22 mouse cellular contexts compared by ENCODE assay signal in the genomic region with DNA sequence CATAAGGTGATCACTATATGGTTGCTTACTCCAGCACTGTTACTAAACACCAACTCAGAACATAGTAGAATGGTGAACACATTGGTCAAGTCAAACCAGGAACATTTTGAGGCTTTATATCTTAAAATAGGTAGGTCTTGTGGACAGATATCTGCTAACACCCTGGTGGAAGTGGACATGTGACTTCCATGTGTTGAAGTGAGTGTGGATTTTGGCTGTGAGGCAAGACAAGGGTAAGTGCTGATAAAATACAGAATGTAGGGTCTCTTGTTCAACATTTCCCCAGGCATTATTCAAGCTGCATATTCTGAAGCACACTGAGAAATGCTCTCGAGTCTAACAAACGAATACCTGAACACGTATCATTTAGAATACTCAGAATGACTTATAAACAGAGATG.
DNase-seq lines count a peak whose midpoint lies in the region; ATAC-seq lines count a peak whose summit lies in the region.
"Had no signal": no experiment of that assay in that cellular context is flagged by ENCODE, and none has a peak within 500 bp of the region (broad histone marks: within the 10 kb centered on the region; RNA-seq: fewer than 3 reads in every experiment).

No protein-coding gene starts in this region.

- no peak overlapping the region for H3K4me2 ChIP-seq in heart, embryonic 12.5 days
- H3K4me2 ChIP-seq: forebrain, embryonic 13.5 days; hindbrain, embryonic 13.5 days had no signal

- H3K36me3 ChIP-seq in heart, embryonic 12.5 days: no peaks in the 10 kb centered on the region
- H3K36me3 ChIP-seq: embryonic facial prominence, embryonic 10.5 days; G1E; hindbrain, embryonic 13.5 days had no signal

- no peaks in the 10 kb centered on the region for H3K4me1 ChIP-seq in heart, embryonic 12.5 days (replicated peaks)
- H3K4me1 ChIP-seq: embryonic facial prominence, embryonic 10.5 days; forebrain, embryonic 13.5 days; hindbrain, embryonic 13.5 days had no signal

- no peaks in the 10 kb centered on the region for H3K27me3 ChIP-seq in heart, embryonic 12.5 days (replicated peaks)
- H3K27me3 ChIP-seq: forebrain, embryonic 13.5 days; hindbrain, embryonic 13.5 days had no signal

- no peak overlapping the region for H3K4me3 ChIP-seq in heart, embryonic 12.5 days
- H3K4me3 ChIP-seq: embryonic facial prominence, embryonic 10.5 days; forebrain, embryonic 13.5 days; gastrocnemius, adult 2 months; hindbrain, embryonic 13.5 days had no signal

- peak; percentile 77 for DNase-seq in heart, adult 11 months
- DNase-seq in heart, postnatal 36 days: no peak
- DNase-seq in heart, adult 9 months (ENCODE audit: low spot score in 2 of 2): peak; percentile 1
- peak; percentile 24 to 34 for DNase-seq in heart, postnatal 10 days
- DNase-seq in kidney, adult 11 months: no peak
- DNase-seq: adrenal gland, adult 8-10 months; adrenal gland, postnatal 36 days; B cell, adult 2 months; cerebellum, adult 2 months; cerebellum, postnatal 10 days; forebrain, postnatal 0 days; gastrocnemius, adult 2 months; gastrocnemius, postnatal 36 days; kidney, adult 18-20 months had no signal

- H3K9me3 ChIP-seq in heart, embryonic 12.5 days (replicated peaks): no peaks in the 10 kb centered on the region
- H3K9me3 ChIP-seq: embryonic facial prominence, embryonic 10.5 days; forebrain, embryonic 13.5 days; G1E; hindbrain, embryonic 13.5 days had no signal

- intact Hi-C loops in heart, postnatal 36 days (cut with DNase I): no loop called here
- intact Hi-C loops in heart, postnatal 10 days (cut with DNase I): no loop called here

- no peak for ATAC-seq in heart, embryonic 12.5 days (ENCODE audit: insufficient number of reproducible peaks, low FRiP score)
- ATAC-seq in frontal cortex, adult (ENCODE audit: low TSS enrichment): no peak
- ATAC-seq: CD4-positive, CD25-positive, alpha-beta regulatory T cell, adult 4 months; forebrain, embryonic 13.5 days; forebrain, postnatal 0 days; hindbrain, postnatal 0 days had no signal

- no peak overlapping the region for H3K9ac ChIP-seq in heart, embryonic 12.5 days
- H3K9ac ChIP-seq: forebrain, embryonic 13.5 days; forebrain, postnatal 0 days; hindbrain, embryonic 13.5 days had no signal

- H3K27ac ChIP-seq in heart, embryonic 12.5 days (ENCODE audit: poor library complexity, severe bottlenecking): no peak overlapping the region; the same call in 1 of the 2 replicates
- H3K27ac ChIP-seq: embryonic facial prominence, embryonic 10.5 days; forebrain, embryonic 13.5 days; gastrocnemius, adult 2 months; hindbrain, embryonic 13.5 days; hindbrain, postnatal 0 days had no signal

- 51% methylated on average over 3 of the region's 3 CpGs for WGBS in heart, embryonic 12.5 days

Comparison
In these comparisons a context has a peak if more than half of its experiments do, and no peak if none do; other contexts are left out.
1. DNase-seq: peak in heart, adult 11 months (single experiment), heart, adult 9 months (2 of 2) and heart, postnatal 10 days (2 of 2); none in heart, postnatal 36 days (0 of 2) and kidney, adult 11 months (single experiment).